Mouse (Mus musculus) heart, embryonic 15.5 days (tissue): Measurements from ENCODE around the gene Cpa5. TPM values are rescaled to one million over a fixed set of nuclear protein-coding genes. Genes with fewer than 3 reads are reported as not detected.

Experiments used
- ATAC-seq: fragments of 200-750 bp; cut with Nextera tagmentation; replicated peaks from 2 replicates; pipeline ENCODE4 v1.8.0; 2017; ENCODE audit warnings: low read depth, moderate TSS enrichment; ENCODE audit not compliant: insufficient number of reproducible peaks, insufficient read depth, low FRiP score
- H3K27ac ChIP-seq: fragments of 300-500 bp; sonication (generic); 2 replicates; pipeline ENCODE4 v1.5.1; 2015; ENCODE audit warnings: mild to moderate bottlenecking, inconsistent platforms
- H3K27me3 ChIP-seq: fragments of 300-500 bp; sonication (generic); 2 replicates; pipeline ENCODE4 v1.6.1; 2015; ENCODE audit warnings: inconsistent platforms
- H3K36me3 ChIP-seq: fragments of 300-500 bp; sonication (generic); 2 replicates; pipeline ENCODE4 v1.6.1; 2015; ENCODE audit warnings: mild to moderate bottlenecking, inconsistent platforms
- H3K4me1 ChIP-seq: fragments of 300-500 bp; sonication (generic); replicated peaks from 2 replicates; pipeline ENCODE4 v1.6.1; 2015; ENCODE audit warnings: inconsistent platforms
- H3K4me2 ChIP-seq: fragments of 300-500 bp; sonication (generic); 2 replicates; pipeline ENCODE4 v1.6.1; 2015; ENCODE audit warnings: inconsistent platforms, mild to moderate bottlenecking, moderate library complexity
- H3K4me3 ChIP-seq: fragments of 300-500 bp; sonication (generic); 2 replicates; pipeline ENCODE4 v1.5.1; 2015; ENCODE audit warnings: mild to moderate bottlenecking, inconsistent platforms
- H3K9ac ChIP-seq: fragments of 300-500 bp; sonication (generic); 2 replicates; pipeline ENCODE4 v1.6.1; 2015; ENCODE audit warnings: mild to moderate bottlenecking, inconsistent platforms
- H3K9me3 ChIP-seq: fragments of 300-500 bp; sonication (generic); replicated peaks from 2 replicates; pipeline ENCODE4 v1.6.1; 2016; ENCODE audit warnings: inconsistent platforms
- WGBS: fragments of 180-500 bp; shearing (Covaris S2); methylation state at CpG from one replicate; pipeline ENCODE4 v1.1.7; 2015; ENCODE audit warnings: mixed read lengths; 5-methylcytosine and 5-hydroxymethylcytosine counted together
- polyA plus RNA-seq: library from polyadenylated mRNA; unstranded; fragments of >200 nt; fragmentation: Nextera tagmentation; extraction: Ambion mirVana; gene quantifications from 2 replicates; pipeline ENCODE4 v1.2.1, GENCODE M21; 2015

The Cpa5 gene
- 0.32 and 0.58 TPM in 2 replicates for polyA plus RNA-seq

GRCm38 (mm10) chr6:30610710-30611109, at the start of gene Cpa5:
TSS of gene Cpa5 (plus strand) at chr6:30611010.
- no peak for ATAC-seq
- Histone ChIP-seq H3K27me3 (no peaks in the 10 kb centered on the region), H3K4me1 (no peaks in the 10 kb centered on the region), H3K4me3 (no peak within 1 kb of the TSS), H3K9ac (no peak within 1 kb of the TSS), H3K27ac (no peak within 1 kb of the TSS), H3K9me3 (no peaks in the 10 kb centered on the region), H3K36me3 (no peaks in the 10 kb centered on the region), H3K4me2 (no peak within 1 kb of the TSS)
- WGBS: 95% methylated on average over 7 of the region's 7 CpGs

- H3K36me3 ChIP-seq: no peaks in the 10 kb centered on the region
- H3K27me3 ChIP-seq: no peaks in the 10 kb centered on the region
- H3K9me3 ChIP-seq: no peaks in the 10 kb centered on the region
- no peaks in the 10 kb centered on the region for H3K4me1 ChIP-seq
- H3K4me3 ChIP-seq: no peak overlapping the region
- ATAC-seq: no peak
- H3K27ac ChIP-seq: no peak overlapping the region
- no peak overlapping the region for H3K4me2 ChIP-seq
- 77% methylated on average over 4 of the region's 4 CpGs for WGBS
- no peak overlapping the region for H3K9ac ChIP-seq
Measured at GRCm38 (mm10) chr6:30562132-30562531, 48.7 kb upstream of the Cpa5 start.

DNA sequence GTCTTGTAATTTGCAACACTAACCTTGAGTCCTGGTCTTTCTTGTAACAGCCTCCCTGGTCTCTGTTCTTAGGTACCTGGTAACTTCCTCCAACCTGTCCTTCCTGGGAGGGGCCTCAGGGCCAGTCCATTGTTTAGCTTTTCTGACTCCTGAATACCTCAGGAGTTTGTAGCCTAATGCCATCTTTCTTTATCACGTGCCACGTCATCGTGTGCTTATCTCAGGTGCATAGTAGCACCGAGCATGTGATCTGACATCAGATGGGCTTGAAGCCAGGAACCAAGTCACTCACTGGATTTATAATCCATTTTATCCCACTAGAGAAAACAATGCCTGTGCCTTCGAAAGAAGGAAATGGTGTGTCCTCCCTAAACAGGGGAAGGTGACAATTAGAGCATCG, 47.2 kb upstream of the Cpa5 start:
- H3K27me3 ChIP-seq: no peaks in the 10 kb centered on the region
- H3K4me2 ChIP-seq: no peak overlapping the region
- H3K9ac ChIP-seq: no peak overlapping the region
- no peaks in the 10 kb centered on the region for H3K9me3 ChIP-seq
- no peak for ATAC-seq
- no peaks in the 10 kb centered on the region for H3K36me3 ChIP-seq
- no peak overlapping the region for H3K27ac ChIP-seq
- WGBS: 61% methylated on average over 6 of the region's 6 CpGs
- no peaks in the 10 kb centered on the region for H3K4me1 ChIP-seq
- no peak overlapping the region for H3K4me3 ChIP-seq

GRCm38 (mm10) chr6:30564051-30564450, 46.8 kb upstream of the Cpa5 start:
- no peaks in the 10 kb centered on the region for H3K9me3 ChIP-seq
- no peak overlapping the region for H3K4me3 ChIP-seq
- ATAC-seq: no peak
- H3K36me3 ChIP-seq: no peaks in the 10 kb centered on the region
- no peak overlapping the region for H3K9ac ChIP-seq
- no peaks in the 10 kb centered on the region for H3K4me1 ChIP-seq
- no peak overlapping the region for H3K27ac ChIP-seq
- WGBS: 86% methylated on average over 6 of the region's 6 CpGs
- no peaks in the 10 kb centered on the region for H3K27me3 ChIP-seq
- no peak overlapping the region for H3K4me2 ChIP-seq

GRCm38 (mm10) chr6:30568069-30568468, 42.7 kb upstream of the Cpa5 start, which contains the start of gene Cpa4:
TSS of gene Cpa4 (plus strand) at chr6:30568369.
- no peak within 1 kb of the TSS for H3K4me2 ChIP-seq
- ATAC-seq: no peak
- no peak within 1 kb of the TSS for H3K9ac ChIP-seq
- peaks cover 30% of the 10 kb centered on the region for H3K4me1 ChIP-seq
- WGBS: 64% methylated on average over 5 of the region's 5 CpGs
- no peaks in the 10 kb centered on the region for H3K27me3 ChIP-seq
- H3K36me3 ChIP-seq: no peaks in the 10 kb centered on the region
- no peaks in the 10 kb centered on the region for H3K9me3 ChIP-seq
- no peak within 1 kb of the TSS for H3K27ac ChIP-seq
- H3K4me3 ChIP-seq: no peak within 1 kb of the TSS

GRCm38 (mm10) chr6:30569331-30569730, 41.5 kb upstream of the Cpa5 start:
- Histone ChIP-seq H3K4me3 (no peak overlapping the region), H3K4me1 (peaks cover 36% of the 10 kb centered on the region), H3K27ac (no peak overlapping the region), H3K9ac (no peak overlapping the region), H3K4me2 (no peak overlapping the region), H3K27me3 (no peaks in the 10 kb centered on the region), H3K36me3 (no peaks in the 10 kb centered on the region), H3K9me3 (no peaks in the 10 kb centered on the region)
- WGBS: 84% methylated on average over 10 of the region's 10 CpGs
- no peak for ATAC-seq

DNA sequence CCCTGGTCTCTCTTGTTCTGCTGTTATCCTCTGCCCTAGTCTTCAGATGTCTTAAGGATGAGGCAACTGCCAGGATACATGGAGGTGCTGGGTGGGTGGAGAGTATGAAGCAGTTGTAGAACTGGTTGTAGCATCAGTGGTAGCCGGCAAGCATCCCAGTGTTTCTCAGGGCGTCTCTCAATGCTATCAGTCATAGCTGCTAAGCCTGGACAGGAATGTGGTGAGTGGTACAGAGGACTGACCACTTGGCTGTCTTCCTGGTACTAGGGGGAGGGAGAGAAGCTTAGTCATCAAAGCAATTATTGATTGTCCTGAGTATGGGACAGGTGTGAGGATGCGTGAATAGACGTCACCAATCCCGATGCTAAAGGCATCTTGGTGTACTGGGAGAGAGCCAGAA, 40.8 kb upstream of the Cpa5 start:
- Histone ChIP-seq H3K4me2 (no peak overlapping the region), H3K27me3 (no peaks in the 10 kb centered on the region), H3K4me3 (no peak overlapping the region), H3K9me3 (no peaks in the 10 kb centered on the region), H3K9ac (no peak overlapping the region), H3K27ac (no peak overlapping the region), H3K4me1 (peaks cover 41% of the 10 kb centered on the region), H3K36me3 (no peaks in the 10 kb centered on the region)
- ATAC-seq: no peak; the same call in 1 of the 2 replicates
- WGBS: 45% methylated on average over 5 of the region's 5 CpGs

DNA sequence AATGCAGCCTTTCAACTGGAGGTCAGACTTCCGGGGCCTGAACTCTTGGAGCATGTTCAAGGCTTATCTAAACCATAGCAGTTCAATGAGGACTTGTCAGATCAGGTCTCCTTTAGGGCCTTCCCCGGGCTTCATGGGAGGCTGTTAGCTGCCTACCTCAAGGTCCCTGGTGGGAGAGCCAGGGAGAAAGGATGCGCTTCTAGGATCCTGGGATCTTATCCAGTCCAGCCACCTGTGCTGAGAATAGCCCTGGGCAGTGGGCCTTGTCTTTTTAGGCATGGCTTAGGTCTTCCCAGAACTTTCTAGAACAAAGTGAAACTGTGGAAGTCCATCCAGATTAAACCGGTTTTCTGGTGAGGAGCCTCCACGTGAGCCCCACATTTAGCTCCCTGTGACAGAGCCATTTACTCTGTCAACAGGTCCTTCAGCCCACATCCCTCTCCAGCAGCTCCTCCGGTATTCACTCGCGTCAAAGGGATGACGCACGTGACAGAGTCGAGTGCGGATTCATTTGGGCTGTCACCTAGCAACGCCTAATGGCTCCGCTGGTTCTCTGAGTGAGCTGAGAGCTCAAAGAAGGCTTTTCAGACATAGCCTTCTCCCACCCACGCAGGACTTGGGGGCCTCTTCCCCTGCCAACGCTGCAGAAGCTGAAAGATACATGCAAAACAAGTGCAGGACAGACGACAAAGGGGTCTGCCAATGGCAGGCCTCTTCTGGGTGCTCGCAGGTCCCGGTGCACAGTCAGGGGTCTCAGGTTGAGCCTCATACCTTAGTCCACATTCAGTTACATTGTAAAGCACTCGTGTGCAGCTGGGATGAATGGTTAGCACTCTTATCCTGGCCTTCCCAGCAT, 38.1 kb upstream of the Cpa5 start:
- no peak overlapping the region for H3K4me3 ChIP-seq
- peaks cover 41% of the 10 kb centered on the region for H3K4me1 ChIP-seq
- 28% methylated on average over 20 of the region's 20 CpGs for WGBS
- no peaks in the 10 kb centered on the region for H3K36me3 ChIP-seq
- peak; percentile 81 for ATAC-seq
- no peaks in the 10 kb centered on the region for H3K9me3 ChIP-seq
- H3K9ac ChIP-seq: no peak overlapping the region
- no peaks in the 10 kb centered on the region for H3K27me3 ChIP-seq
- H3K27ac ChIP-seq: peak overlapping the region; percentile 87
- peak overlapping the region; percentile 15; the same call in 1 of the 2 replicates for H3K4me2 ChIP-seq

DNA sequence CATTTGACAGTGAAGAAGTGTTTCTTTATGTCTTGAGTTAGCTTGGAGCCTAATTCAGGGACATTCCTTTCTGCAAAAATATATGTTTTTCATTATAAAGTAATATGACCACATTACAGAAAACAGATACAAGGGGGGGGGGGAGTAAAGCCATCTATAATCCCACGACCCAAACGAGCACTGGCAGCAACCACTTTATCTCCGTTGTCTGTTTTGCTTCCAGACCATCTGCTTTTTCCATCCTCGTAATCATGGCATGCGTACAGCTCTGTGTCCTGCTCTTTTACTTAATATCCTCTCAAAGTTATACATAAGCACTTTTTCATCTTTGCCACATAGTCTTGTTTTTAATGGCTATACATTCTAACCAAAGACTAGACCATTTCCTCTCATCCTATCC, 37.4 kb upstream of the Cpa5 start:
- H3K9me3 ChIP-seq: no peaks in the 10 kb centered on the region
- no peak for ATAC-seq
- H3K27ac ChIP-seq: peak overlapping the region; percentile 87
- 62% methylated on average over 5 of the region's 5 CpGs for WGBS
- no peaks in the 10 kb centered on the region for H3K36me3 ChIP-seq
- H3K4me1 ChIP-seq: peaks cover 41% of the 10 kb centered on the region
- no peak overlapping the region for H3K4me3 ChIP-seq
- no peak overlapping the region for H3K9ac ChIP-seq
- H3K4me2 ChIP-seq: no peak overlapping the region
- no peaks in the 10 kb centered on the region for H3K27me3 ChIP-seq

DNA sequence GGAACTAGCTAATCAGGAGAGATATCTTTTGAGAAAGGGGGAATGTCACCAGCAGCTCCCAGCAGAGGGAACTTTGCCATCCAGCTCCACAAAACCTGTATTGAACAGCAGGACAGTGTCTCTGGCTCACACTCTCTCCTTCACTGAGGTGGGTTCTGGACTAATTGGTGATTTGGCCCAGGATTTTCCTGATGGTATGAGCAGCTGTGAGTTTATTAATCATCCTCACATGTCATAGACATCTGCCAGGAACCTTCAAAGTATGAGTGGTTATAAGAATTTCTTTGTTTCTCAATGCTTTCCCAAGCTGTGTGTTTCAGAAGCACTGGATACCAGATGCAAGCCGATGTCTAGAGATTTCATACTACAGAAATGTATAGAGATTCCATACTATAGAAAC, 35.9 kb upstream of the Cpa5 start:
- 86% methylated on average over 1 of the region's 1 CpGs for WGBS
- Histone ChIP-seq H3K27ac (no peak overlapping the region), H3K4me2 (no peak overlapping the region), H3K9me3 (no peaks in the 10 kb centered on the region), H3K9ac (no peak overlapping the region), H3K4me3 (no peak overlapping the region), H3K27me3 (no peaks in the 10 kb centered on the region), H3K4me1 (peaks cover 32% of the 10 kb centered on the region), H3K36me3 (no peaks in the 10 kb centered on the region)
- no peak for ATAC-seq

DNA sequence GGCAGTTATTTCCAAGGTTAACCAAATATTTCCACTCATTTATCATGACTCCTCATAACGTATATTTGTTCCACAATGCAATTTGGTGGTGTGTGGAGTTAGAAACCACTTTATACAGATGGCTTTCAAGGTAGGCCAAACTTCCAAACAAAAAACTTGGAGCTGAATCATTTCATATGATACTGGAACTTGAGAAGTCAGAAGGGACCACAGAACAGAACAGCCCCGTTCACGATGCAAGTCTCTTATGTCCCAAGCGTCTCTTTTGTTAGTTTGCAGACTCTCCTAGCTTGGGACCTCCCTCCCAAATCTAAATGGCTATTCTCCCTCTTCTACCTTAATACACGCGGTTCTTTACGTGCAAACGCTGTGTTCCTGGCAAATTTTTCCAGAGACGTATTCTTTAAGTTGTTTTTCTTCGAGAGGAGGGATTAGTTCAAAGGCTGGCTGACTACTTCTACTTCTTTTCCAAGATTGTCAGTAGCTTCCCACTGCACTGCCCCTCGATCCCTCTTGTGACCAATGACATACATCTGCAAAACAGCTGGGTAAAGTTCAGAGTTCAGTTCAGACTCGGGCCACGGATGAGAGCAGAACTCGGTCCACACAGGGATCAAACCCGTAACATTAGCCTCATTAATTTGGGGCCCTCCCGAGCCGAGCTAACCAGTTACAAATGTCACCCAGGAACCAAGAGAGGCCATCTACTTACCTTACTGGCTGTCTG, 34.2 kb upstream of the Cpa5 start:
- Histone ChIP-seq H3K4me3 (no peak overlapping the region), H3K4me1 (peaks cover 23% of the 10 kb centered on the region), H3K9ac (no peak overlapping the region), H3K4me2 (no peak overlapping the region), H3K27ac (no peak overlapping the region), H3K36me3 (no peaks in the 10 kb centered on the region), H3K27me3 (no peaks in the 10 kb centered on the region), H3K9me3 (no peaks in the 10 kb centered on the region)
- WGBS: 77% methylated on average over 17 of the region's 17 CpGs
- no peak for ATAC-seq
